Mouse (Mus musculus) E14TG2a.4 (cell line): Measurements from ENCODE around the gene Vps25.

Source experiments
- H3K27me3 ChIP-seq: 2 replicates; pipeline ENCODE4 v1.6.1; 2014; ENCODE audit warnings: low read length, control low read depth; ENCODE audit not compliant: insufficient read depth
- H3K36me3 ChIP-seq: 2 replicates; pipeline ENCODE4 v1.6.1; 2014; ENCODE audit warnings: low read length, control low read depth; ENCODE audit not compliant: insufficient read depth
- H3K4me1 ChIP-seq: replicated peaks from 2 replicates; pipeline ENCODE4 v1.6.1; 2014; ENCODE audit warnings: low read depth, low read length, control low read depth
- H3K4me3 ChIP-seq: replicated peaks from 2 replicates; pipeline ENCODE4 v1.5.1; 2014; ENCODE audit warnings: mild to moderate bottlenecking, low read length
- H3K9me3 ChIP-seq: 2 replicates; pipeline ENCODE4 v1.6.1; 2014; ENCODE audit warnings: low read length, control low read depth
- CTCF ChIP-seq: conservative IDR thresholded peaks from 2 replicates; pipeline ENCODE4 v1.5.1; 2014; ENCODE audit warnings: low read length
- NANOG ChIP-seq: IDR thresholded peaks from 2 replicates; pipeline ENCODE4 v1.6.1; 2014; ENCODE audit warnings: borderline replicate concordance, low read length, mixed read lengths
- POU5F1 ChIP-seq: IDR thresholded peaks from 2 replicates; pipeline ENCODE4 v1.6.1; 2014; ENCODE audit warnings: low read length, borderline replicate concordance

Vps25 gene

GRCm38 (mm10) chr11:101235429-101235828, 18.1 kb upstream of the Vps25 start:
- H3K27me3 ChIP-seq, result no peaks in the 10 kb centered on the region
- H3K36me3 ChIP-seq, result no peaks in the 10 kb centered on the region
- H3K9me3 ChIP-seq, result peaks cover 7% of the 10 kb centered on the region; the same call in 1 of the 2 replicates
- peaks cover 45% of the 10 kb centered on the region for H3K4me1 ChIP-seq
- TF ChIP-seq NANOG, result no peak
- no peak for TF ChIP-seq POU5F1
- H3K4me3 ChIP-seq, result no peak overlapping the region

- no peak for TF ChIP-seq CTCF
- no peak for TF ChIP-seq POU5F1
- no peak for TF ChIP-seq NANOG
- no peak overlapping the region for H3K4me3 ChIP-seq
- no peaks in the 10 kb centered on the region for H3K27me3 ChIP-seq
- peaks cover 32% of the 10 kb centered on the region for H3K4me1 ChIP-seq
- peaks cover 7% of the 10 kb centered on the region; the same call in 1 of the 2 replicates for H3K9me3 ChIP-seq
- H3K36me3 ChIP-seq, result no peaks in the 10 kb centered on the region
Measured at GRCm38 (mm10) chr11:101236782-101237181, 16.7 kb upstream of the Vps25 start.

- H3K27me3 ChIP-seq, result 0 out of 2 replicates have a peak, but pooled peaks cover 2% of the 10 kb centered on the region
- TF ChIP-seq NANOG, result no peak
- TF ChIP-seq POU5F1, result no peak
- TF ChIP-seq CTCF, result no peak
Measured at GRCm38 (mm10) chr11:101238071-101238647, 15.3 kb upstream of the Vps25 start.

GRCm38 (mm10) chr11:101245071-101245470, 8.4 kb upstream of the Vps25 start:
- TF ChIP-seq POU5F1 (no peak), NANOG (no peak)
- Histone ChIP-seq H3K9me3 (no peaks in the 10 kb centered on the region), H3K4me3 (no peak overlapping the region), H3K27me3 (peaks cover 47% of the 10 kb centered on the region), H3K36me3 (no peaks in the 10 kb centered on the region), H3K4me1 (peaks cover 31% of the 10 kb centered on the region)

More at GRCm38 (mm10) chr11:101238071-101238647, 15.3 kb upstream of the Vps25 start:
- Histone ChIP-seq H3K4me1 (peaks cover 19% of the 10 kb centered on the region), H3K4me3 (no peak overlapping the region), H3K36me3 (no peaks in the 10 kb centered on the region), H3K9me3 (peaks cover 7% of the 10 kb centered on the region; the same call in 1 of the 2 replicates)

- Histone ChIP-seq H3K27me3 (peaks cover 47% of the 10 kb centered on the region), H3K4me3 (peak within 1 kb of the TSS; percentile 83), H3K9me3 (no peaks in the 10 kb centered on the region), H3K36me3 (no peaks in the 10 kb centered on the region), H3K4me1 (peaks cover 31% of the 10 kb centered on the region)
- TF ChIP-seq CTCF (no peak), POU5F1 (no peak), NANOG (no peak)
Measured at GRCm38 (mm10) chr11:101245855-101246701, 7.4 kb upstream of the Vps25 start, which contains the start of gene Ramp2. Gene Ramp2, plus strand, starts transcription at chr11:101246028.

- H3K4me1 ChIP-seq, result peaks cover 31% of the 10 kb centered on the region
- H3K27me3 ChIP-seq, result peaks cover 47% of the 10 kb centered on the region
- TF ChIP-seq CTCF (no peak), NANOG (no peak), POU5F1 (no peak)
- H3K36me3 ChIP-seq, result no peaks in the 10 kb centered on the region
- H3K9me3 ChIP-seq, result no peaks in the 10 kb centered on the region
- peak overlapping the region; percentile 83 for H3K4me3 ChIP-seq
Measured at GRCm38 (mm10) chr11:101246702-101247012, 6.8 kb upstream of the Vps25 start.

GRCm38 (mm10) chr11:101247521-101248030, 5.9 kb upstream of the Vps25 start:
- H3K9me3 ChIP-seq, result no peaks in the 10 kb centered on the region
- peaks cover 47% of the 10 kb centered on the region for H3K27me3 ChIP-seq
- H3K4me3 ChIP-seq, result no peak overlapping the region; the same call in 1 of the 2 replicates
- no peak for TF ChIP-seq NANOG
- TF ChIP-seq POU5F1, result no peak
- no peak for TF ChIP-seq CTCF
- H3K4me1 ChIP-seq, result peaks cover 34% of the 10 kb centered on the region
- no peaks in the 10 kb centered on the region for H3K36me3 ChIP-seq

DNA sequence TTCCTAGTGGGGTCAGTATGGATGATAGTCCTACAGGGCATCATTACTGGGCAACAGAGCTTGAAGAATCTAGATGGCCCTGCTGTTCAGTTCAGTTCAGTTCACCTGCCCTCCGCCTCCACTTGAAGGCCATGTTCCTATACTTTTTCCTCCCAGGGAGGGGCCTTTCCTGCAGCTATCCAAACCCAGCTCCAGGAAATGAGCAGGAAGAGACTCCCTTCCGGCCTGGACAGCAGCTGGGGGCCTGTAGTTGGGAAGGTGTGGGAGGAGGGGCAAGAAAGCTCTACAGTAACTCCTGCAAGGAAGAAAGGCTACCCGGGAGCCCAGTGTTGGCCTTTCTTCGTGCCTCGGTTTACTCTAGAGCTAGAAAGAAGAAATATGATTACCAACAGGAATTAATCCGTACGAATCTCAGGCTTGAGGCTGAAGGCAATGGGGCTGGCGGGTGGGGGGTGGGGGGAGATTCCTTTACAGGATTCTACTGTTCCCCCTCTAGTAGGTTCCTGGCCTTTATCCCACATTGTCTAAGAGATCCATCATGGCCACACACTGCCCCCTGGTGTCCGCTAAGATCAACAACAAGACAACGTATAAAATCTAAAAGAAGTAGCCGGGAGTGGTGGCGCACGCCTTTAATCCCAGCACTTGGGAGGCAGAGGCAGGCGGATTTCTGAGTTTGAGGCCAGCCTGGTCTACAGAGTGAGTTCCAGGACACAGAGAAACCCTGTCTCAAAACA, 5.1 kb upstream of the Vps25 start:
- TF ChIP-seq POU5F1 (no peak), CTCF (peak; percentile 31)
- H3K27me3 ChIP-seq, result peaks cover 44% of the 10 kb centered on the region
- H3K4me3 ChIP-seq, result peak overlapping the region; percentile 29; the same call in 1 of the 2 replicates
- H3K9me3 ChIP-seq, result no peaks in the 10 kb centered on the region
- H3K4me1 ChIP-seq, result peaks cover 40% of the 10 kb centered on the region
- no peaks in the 10 kb centered on the region for H3K36me3 ChIP-seq
